Mouse (Mus musculus): ENCODE results near the gene Cfb. TPM values are rescaled to one million over a fixed set of nuclear protein-coding genes. Genes with fewer than 3 reads are reported as not detected.
A peak's percentile ranks its signal among the peaks of the same experiment; 100 is the strongest.

Gene Cfb
- total and polyA plus RNA-seq, 3 experiments = 0.34 to 5.9 TPM; not detected in 1

- H3K4me3 ChIP-seq (replicated peaks in 1 of 3; ENCODE audit: low read depth in 2 of 3, low read length in 2 of 3, poor library complexity in 1 of 3) = peak overlapping the region; percentile 91 to 93 (median 92)
- no peaks in the 10 kb centered on the region for H3K27me3 ChIP-seq (replicated peaks)
- peaks cover 17% of the 10 kb centered on the region for H3K79me2 ChIP-seq (replicated peaks; ENCODE audit: control insufficient read depth, extremely low read depth, insufficient read depth, poor library complexity, severe bottlenecking)
- dilution Hi-C loops (cut with MboI; ENCODE audit: extremely low pct_ligation_motif_present, extremely low pct_unique_long_range_greater_than_20kb, low sequenced_read_pairs) (no loop called here), in situ Hi-C loops (cut with MboI; ENCODE audit: low pct_ligation_motif_present, low pct_unique_long_range_greater_than_20kb, low sequenced_read_pairs) (no loop called here)
- peak overlapping the region; percentile 18; the same call in 1 of the 2 replicates for H3K4me2 ChIP-seq (ENCODE audit: insufficient read depth, low read depth, poor library complexity, severe bottlenecking)
- H3K4me1 ChIP-seq (ENCODE audit: control insufficient read depth in 1 of 2, insufficient read depth in 2 of 2) = peaks cover 7 to 29% of the 10 kb centered on the region in 2 experiments
- TF ChIP-seq NELFE (IDR thresholded peaks at IDR 0.05; ENCODE audit: low read depth, low read length) (no peak), IRF4 (IDR thresholded peaks at IDR 0.05; ENCODE audit: low read depth, low read length) (no peak), MYC (IDR thresholded peaks at IDR 0.05; ENCODE audit: low read depth, low read length) (no peak), BHLHE40 (IDR thresholded peaks at IDR 0.05; ENCODE audit: low read depth, low read length) (0 out of 2 replicates have a peak, but pooled peaks have one; percentile 2), UBTF (IDR thresholded peaks at IDR 0.05; ENCODE audit: low read depth, low read length) (no peak)
- peaks cover 17 to 40% of the 10 kb centered on the region in 2 experiments for H3K36me3 ChIP-seq (replicated peaks in 1 of 2; ENCODE audit: control insufficient read depth in 1 of 2, insufficient read depth in 1 of 2, low read length in 1 of 2)
- peak overlapping the region; percentile 94 for H3K9ac ChIP-seq (ENCODE audit: insufficient read depth, low read depth)
- H3K27ac ChIP-seq (ENCODE audit: insufficient read depth, low read depth) = peak overlapping the region; percentile 89; the same call in 1 of the 2 replicates
- no peak for DNase-seq (ENCODE audit: extremely low read depth)
- peaks cover 5% of the 10 kb centered on the region for H3K9me3 ChIP-seq (replicated peaks; ENCODE audit: low read length)
These were observed 36.4 kb upstream of the Cfb start for GRCm38 (mm10) chr17:34898706-34899052.

DNA sequence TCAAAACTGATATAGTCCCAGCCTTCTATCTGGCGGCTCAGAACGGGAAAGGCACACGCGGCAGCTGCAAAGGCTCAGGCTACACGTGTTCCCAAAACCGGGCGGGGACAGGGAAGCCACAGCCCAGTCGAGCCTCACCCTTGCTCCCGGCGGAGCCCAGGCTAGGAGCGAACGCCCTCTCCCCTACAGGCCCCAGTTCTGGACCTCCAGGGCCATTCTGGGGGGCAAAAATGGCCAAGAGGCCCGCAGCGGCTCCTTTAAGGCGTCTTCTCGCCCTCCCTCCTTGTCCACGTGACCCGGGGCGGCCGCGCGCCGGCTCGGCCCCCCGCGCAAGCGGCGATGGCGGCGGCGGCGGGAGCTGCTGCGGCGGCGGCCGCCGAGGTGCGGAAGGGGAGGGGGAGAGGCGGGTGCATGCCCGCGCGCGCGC, 35.9 kb upstream of the Cfb start, which contains the start of the genes C2 and Ehmt2:
C2 (minus strand) TSS at position 106 of the 427 bp plus-strand sequence.
Ehmt2 (plus strand) TSS at position 310 of the 427 bp plus-strand sequence.
- Histone ChIP-seq H3K9ac (ENCODE audit: insufficient read depth, low read depth) (peak within 1 kb of the TSS; percentile 94), H3K9me3 (replicated peaks; ENCODE audit: low read length) (peaks cover 5% of the 10 kb centered on the region), H3K79me2 (replicated peaks; ENCODE audit: control insufficient read depth, extremely low read depth, insufficient read depth, poor library complexity, severe bottlenecking) (peaks cover 17% of the 10 kb centered on the region), H3K4me1 (ENCODE audit: control insufficient read depth in 1 of 2, insufficient read depth in 2 of 2) (peaks cover 7 to 32% of the 10 kb centered on the region in 2 experiments), H3K36me3 (replicated peaks in 1 of 2; ENCODE audit: control insufficient read depth in 1 of 2, insufficient read depth in 1 of 2, low read length in 1 of 2) (peaks cover 12 to 35% of the 10 kb centered on the region in 2 experiments), H3K4me3 (replicated peaks in 1 of 3; ENCODE audit: low read depth in 2 of 3, low read length in 2 of 3, poor library complexity in 1 of 3) (peak within 1 kb of the TSS; percentile 91 to 93 (median 92)), H3K27me3 (replicated peaks) (no peaks in the 10 kb centered on the region), H3K4me2 (ENCODE audit: insufficient read depth, low read depth, poor library complexity, severe bottlenecking) (peak within 1 kb of the TSS; percentile 84), H3K27ac (ENCODE audit: insufficient read depth, low read depth) (peak within 1 kb of the TSS; percentile 89)
- peak; percentile 88 for TF ChIP-seq USF1 (IDR thresholded peaks at IDR 0.05; ENCODE audit: low read depth, low read length)
- peak; percentile 55; the same call in 1 of the 2 replicates for TF ChIP-seq MEF2A (IDR thresholded peaks at IDR 0.05; ENCODE audit: borderline replicate concordance, low read depth, low read length)
- peak; percentile 84 for TF ChIP-seq MAZ (IDR thresholded peaks at IDR 0.05; ENCODE audit: low read depth, low read length)
- TF ChIP-seq SIN3A (IDR thresholded peaks at IDR 0.05; ENCODE audit: low read length) = peak; percentile 73; the same call in 1 of the 2 replicates
- peak; percentile 71 for TF ChIP-seq NRF1 (IDR thresholded peaks at IDR 0.05; ENCODE audit: low read depth, low read length)
- TF ChIP-seq RAD21 (IDR thresholded peaks at IDR 0.05; ENCODE audit: low read depth, low read length) = no peak
- no peak for TF ChIP-seq MAFK (IDR thresholded peaks at IDR 0.05; ENCODE audit: insufficient replicate concordance, low read length)
- TF ChIP-seq POLR2A (IDR thresholded peaks at IDR 0.05; ENCODE audit: low read depth, low read length) = peak; percentile 90
- peak; percentile 27; the same call in 1 of the 2 replicates for TF ChIP-seq IRF4 (IDR thresholded peaks at IDR 0.05; ENCODE audit: low read depth, low read length)
- TF ChIP-seq TCF12 (IDR thresholded peaks at IDR 0.05; ENCODE audit: low read depth, low read length) = peak; percentile 56
- TF ChIP-seq NELFE (IDR thresholded peaks at IDR 0.05; ENCODE audit: low read depth, low read length) = peak; percentile 65; the same call in 1 of the 2 replicates
- peak; percentile 42 for TF ChIP-seq ELF1 (IDR thresholded peaks at IDR 0.05; ENCODE audit: low read depth, low read length)
- 0 out of 2 replicates have a peak, but pooled peaks have one; percentile 68 for TF ChIP-seq TBP (conservative IDR thresholded peaks at IDR 0.05; ENCODE audit: low read depth, low read length)
- TF ChIP-seq MXI1 (IDR thresholded peaks at IDR 0.05; ENCODE audit: low read depth, low read length) = peak; percentile 99
- TF ChIP-seq ZMIZ1 (IDR thresholded peaks at IDR 0.05; ENCODE audit: low read depth, low read length) = no peak
- TF ChIP-seq GABPA (IDR thresholded peaks at IDR 0.05; ENCODE audit: insufficient replicate concordance, low read depth, low read length) = no peak
- no peak for TF ChIP-seq CHD2 (IDR thresholded peaks at IDR 0.05; ENCODE audit: low read length)
- TF ChIP-seq RCOR1 (conservative IDR thresholded peaks at IDR 0.05; ENCODE audit: low read depth, low read length) = no peak
- peak; percentile 98 for TF ChIP-seq MYC (IDR thresholded peaks at IDR 0.05; ENCODE audit: low read depth, low read length)
- TF ChIP-seq KAT2A (IDR thresholded peaks at IDR 0.05; ENCODE audit: insufficient replicate concordance, low read length) = no peak
- peak; percentile 62 for TF ChIP-seq USF2 (conservative IDR thresholded peaks at IDR 0.05; ENCODE audit: low read depth, low read length)
- TF ChIP-seq BHLHE40 (IDR thresholded peaks at IDR 0.05; ENCODE audit: low read depth, low read length) = peak; percentile 81
- TF ChIP-seq UBTF (IDR thresholded peaks at IDR 0.05; ENCODE audit: low read depth, low read length) = no peak
- peak; percentile 95 for TF ChIP-seq MAX (IDR thresholded peaks at IDR 0.05; ENCODE audit: low read length)
- TF ChIP-seq HCFC1 (IDR thresholded peaks at IDR 0.05; ENCODE audit: low read depth, low read length) = peak; percentile 46
- DNase-seq (ENCODE audit: extremely low read depth) = peak; percentile 65
- in situ Hi-C loops (cut with MboI; ENCODE audit: low pct_ligation_motif_present, low pct_unique_long_range_greater_than_20kb, low sequenced_read_pairs) = no loop called here
- dilution Hi-C loops (cut with MboI; ENCODE audit: extremely low pct_ligation_motif_present, extremely low pct_unique_long_range_greater_than_20kb, low sequenced_read_pairs) = no loop called here
